Mouse (Mus musculus): ENCODE results near the gene Trex2. TPM values are rescaled to one million over a fixed set of nuclear protein-coding genes. Genes with fewer than 3 reads are reported as not detected.

The Trex2 gene
- polyA plus RNA-seq, 1 experiment = not detected

GRCm38 (mm10) chrX:73465483-73466186, 30.5 kb upstream of the Trex2 start:
- TF ChIP-seq CTCF (IDR thresholded peaks at IDR 0.05; ENCODE audit: borderline replicate concordance, insufficient read depth, low read depth, low read length) = no peak
- TF ChIP-seq POLR2A (IDR thresholded peaks at IDR 0.05; ENCODE audit: borderline replicate concordance, insufficient read depth, low read length) = no peak
- H3K27me3 ChIP-seq (ENCODE audit: control insufficient read depth, insufficient read depth, low read length) = no peaks in the 10 kb centered on the region
- H3K4me3 ChIP-seq (replicated peaks; ENCODE audit: insufficient read depth, low read depth, low read length) = no peak overlapping the region
- DNase-seq = no peak
- WGBS = 45% methylated on average over 9 of the region's 9 CpGs
- no peak overlapping the region for H3K27ac ChIP-seq (ENCODE audit: insufficient read depth, low read length)
- H3K4me1 ChIP-seq (ENCODE audit: control insufficient read depth, insufficient read depth, low read length) = no peaks in the 10 kb centered on the region

DNA sequence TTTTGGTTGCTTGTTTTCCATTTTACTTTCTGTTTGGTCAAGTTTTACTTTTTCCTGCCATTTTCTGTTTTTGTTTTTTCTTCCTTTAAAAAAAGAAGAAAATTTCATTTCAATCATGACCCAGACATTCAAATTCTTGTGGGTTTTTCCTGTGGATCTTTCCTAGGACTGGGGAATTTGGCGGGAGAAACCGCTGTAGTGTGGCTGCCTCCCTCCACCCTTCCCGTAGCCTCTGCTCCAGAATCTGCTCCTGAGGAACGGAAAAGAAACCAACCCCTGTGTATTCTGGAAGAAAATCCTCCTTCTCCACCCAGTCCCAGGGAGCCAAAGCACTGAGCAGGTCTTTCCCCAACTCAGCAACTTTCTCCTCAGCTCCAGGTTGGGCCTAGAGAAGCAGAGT, 25.6 kb upstream of the Trex2 start:
- H3K4me1 ChIP-seq (ENCODE audit: control insufficient read depth, insufficient read depth, low read length) = no peaks in the 10 kb centered on the region; the same call in 1 of the 2 replicates
- no peak for DNase-seq
- 83% methylated on average over 4 of the region's 4 CpGs for WGBS
- H3K4me3 ChIP-seq (replicated peaks; ENCODE audit: insufficient read depth, low read depth, low read length) = no peak overlapping the region
- no peak overlapping the region for H3K27ac ChIP-seq (ENCODE audit: insufficient read depth, low read length)
- TF ChIP-seq CTCF (IDR thresholded peaks at IDR 0.05; ENCODE audit: borderline replicate concordance, insufficient read depth, low read depth, low read length) (no peak), POLR2A (IDR thresholded peaks at IDR 0.05; ENCODE audit: borderline replicate concordance, insufficient read depth, low read length) (no peak)
- no peaks in the 10 kb centered on the region for H3K27me3 ChIP-seq (ENCODE audit: control insufficient read depth, insufficient read depth, low read length)

GRCm38 (mm10) chrX:73458877-73459392, 23.8 kb upstream of the Trex2 start, which contains the start of gene Haus7:
Gene Haus7 (minus strand): TSS chrX:73459044.
- no peaks in the 10 kb centered on the region for H3K27me3 ChIP-seq (ENCODE audit: control insufficient read depth, insufficient read depth, low read length)

GRCm38 (mm10) chrX:73451949-73452348, 16.8 kb upstream of the Trex2 start:
- Histone ChIP-seq H3K27me3 (ENCODE audit: control insufficient read depth, insufficient read depth, low read length) (no peaks in the 10 kb centered on the region), H3K4me1 (ENCODE audit: control insufficient read depth, insufficient read depth, low read length) (no peaks in the 10 kb centered on the region), H3K4me3 (replicated peaks; ENCODE audit: insufficient read depth, low read depth, low read length) (no peak overlapping the region), H3K27ac (ENCODE audit: insufficient read depth, low read length) (no peak overlapping the region)
- peak; percentile 49 to 73 for DNase-seq
- peak; percentile 79 for TF ChIP-seq CTCF (IDR thresholded peaks at IDR 0.05; ENCODE audit: borderline replicate concordance, insufficient read depth, low read depth, low read length)
- TF ChIP-seq POLR2A (IDR thresholded peaks at IDR 0.05; ENCODE audit: borderline replicate concordance, insufficient read depth, low read length) = no peak
- WGBS = 23% methylated on average over 2 of the region's 2 CpGs

More at GRCm38 (mm10) chrX:73458877-73459392, 23.8 kb upstream of the Trex2 start, which contains the start of gene Haus7:
- no peak for TF ChIP-seq POLR2A (IDR thresholded peaks at IDR 0.05; ENCODE audit: borderline replicate concordance, insufficient read depth, low read length)
- TF ChIP-seq CTCF (IDR thresholded peaks at IDR 0.05; ENCODE audit: borderline replicate concordance, insufficient read depth, low read depth, low read length) = peak; percentile 49; the same call in 1 of the 2 replicates
- H3K4me1 ChIP-seq (ENCODE audit: control insufficient read depth, insufficient read depth, low read length) = no peaks in the 10 kb centered on the region; the same call in 1 of the 2 replicates
- H3K27ac ChIP-seq (ENCODE audit: insufficient read depth, low read length) = peak within 1 kb of the TSS; percentile 11; the same call in 1 of the 2 replicates
- H3K4me3 ChIP-seq (replicated peaks; ENCODE audit: insufficient read depth, low read depth, low read length) = peak within 1 kb of the TSS; percentile 76
- WGBS = 13% methylated on average over 22 of the region's 26 CpGs
- peak; percentile 87 to 93 for DNase-seq

GRCm38 (mm10) chrX:73441428-73441827, 6.3 kb upstream of the Trex2 start:
- WGBS = 74% methylated on average over 2 of the region's 2 CpGs
- Histone ChIP-seq H3K4me3 (replicated peaks; ENCODE audit: insufficient read depth, low read depth, low read length) (no peak overlapping the region), H3K4me1 (ENCODE audit: control insufficient read depth, insufficient read depth, low read length) (no peaks in the 10 kb centered on the region), H3K27ac (ENCODE audit: insufficient read depth, low read length) (no peak overlapping the region), H3K27me3 (ENCODE audit: control insufficient read depth, insufficient read depth, low read length) (no peaks in the 10 kb centered on the region)
- TF ChIP-seq POLR2A (IDR thresholded peaks at IDR 0.05; ENCODE audit: borderline replicate concordance, insufficient read depth, low read length) (no peak), CTCF (IDR thresholded peaks at IDR 0.05; ENCODE audit: borderline replicate concordance, insufficient read depth, low read depth, low read length) (no peak)
- no peak for DNase-seq

GRCm38 (mm10) chrX:73432850-73433249, 2.3 kb downstream of the Trex2 start:
- DNase-seq = no peak
- TF ChIP-seq POLR2A (IDR thresholded peaks at IDR 0.05; ENCODE audit: borderline replicate concordance, insufficient read depth, low read length) = no peak
- H3K27me3 ChIP-seq (ENCODE audit: control insufficient read depth, insufficient read depth, low read length) = no peaks in the 10 kb centered on the region
- H3K4me1 ChIP-seq (ENCODE audit: control insufficient read depth, insufficient read depth, low read length) = no peaks in the 10 kb centered on the region
- H3K4me3 ChIP-seq (replicated peaks; ENCODE audit: insufficient read depth, low read depth, low read length) = no peak overlapping the region
- no peak overlapping the region for H3K27ac ChIP-seq (ENCODE audit: insufficient read depth, low read length)
- WGBS = 62% methylated on average over 5 of the region's 5 CpGs

- Histone ChIP-seq H3K4me1 (ENCODE audit: control insufficient read depth, insufficient read depth, low read length) (no peaks in the 10 kb centered on the region), H3K4me3 (replicated peaks; ENCODE audit: insufficient read depth, low read depth, low read length) (no peak overlapping the region), H3K27ac (ENCODE audit: insufficient read depth, low read length) (no peak overlapping the region), H3K27me3 (ENCODE audit: control insufficient read depth, insufficient read depth, low read length) (no peaks in the 10 kb centered on the region)
- DNase-seq = peak in 1 of 2 experiments; percentile 6
- 78% methylated on average over 2 of the region's 2 CpGs for WGBS
- TF ChIP-seq POLR2A (IDR thresholded peaks at IDR 0.05; ENCODE audit: borderline replicate concordance, insufficient read depth, low read length) = no peak
- no peak for TF ChIP-seq CTCF (IDR thresholded peaks at IDR 0.05; ENCODE audit: borderline replicate concordance, insufficient read depth, low read depth, low read length)
Observed at GRCm38 (mm10) chrX:73430036-73430435, 5.1 kb downstream of the Trex2 start.

- no peak for DNase-seq
Observed at GRCm38 (mm10) chrX:73412767-73413166, 22.4 kb downstream of the Trex2 start.

More at GRCm38 (mm10) chrX:73412767-73413166, 22.4 kb downstream of the Trex2 start:
- no peak overlapping the region for H3K4me3 ChIP-seq (replicated peaks; ENCODE audit: insufficient read depth, low read depth, low read length)
- TF ChIP-seq CTCF (IDR thresholded peaks at IDR 0.05; ENCODE audit: borderline replicate concordance, insufficient read depth, low read depth, low read length) = no peak
- TF ChIP-seq POLR2A (IDR thresholded peaks at IDR 0.05; ENCODE audit: borderline replicate concordance, insufficient read depth, low read length) = no peak
- 62% methylated on average over 1 of the region's 1 CpGs for WGBS
- no peaks in the 10 kb centered on the region for H3K27me3 ChIP-seq (ENCODE audit: control insufficient read depth, insufficient read depth, low read length)
- H3K27ac ChIP-seq (ENCODE audit: insufficient read depth, low read length) = no peak overlapping the region
- H3K4me1 ChIP-seq (ENCODE audit: control insufficient read depth, insufficient read depth, low read length) = no peaks in the 10 kb centered on the region

All from cerebellum, adult 2 months (tissue).